Mouse (Mus musculus) brain, embryonic 18.5 days (tissue): Measurements from ENCODE around the gene Mxd1.

Experiments
- DNase-seq: peaks from one replicate; pipeline ENCODE4 v3.0.0-alpha.2; 2012; ENCODE audit warnings: low read depth, low spot score

The Mxd1 gene

GRCm38 (mm10) chr6:86668580-86669239, at the start of gene Mxd1:
TSS of gene Mxd1 (minus strand) at chr6:86669161.
- no peak for DNase-seq

- no peak for DNase-seq
These were observed 39.3 kb upstream of the Mxd1 start for GRCm38 (mm10) chr6:86708072-86708774.

- no peak for DNase-seq
These were observed 33.6 kb upstream of the Mxd1 start for GRCm38 (mm10) chr6:86702577-86702976.

- no peak for DNase-seq
These were observed 28.9 kb upstream of the Mxd1 start for GRCm38 (mm10) chr6:86697903-86698302.

GRCm38 (mm10) chr6:86696213-86696612, 27.3 kb upstream of the Mxd1 start:
- no peak for DNase-seq

- DNase-seq = no peak
These were observed 25.5 kb upstream of the Mxd1 start for GRCm38 (mm10) chr6:86694465-86694864.

GRCm38 (mm10) chr6:86689671-86690070, 20.7 kb upstream of the Mxd1 start:
- DNase-seq = no peak

- no peak for DNase-seq
These were observed 18.0 kb upstream of the Mxd1 start for GRCm38 (mm10) chr6:86686971-86687370.

GRCm38 (mm10) chr6:86684655-86685011, 15.7 kb upstream of the Mxd1 start:
- DNase-seq = no peak

GRCm38 (mm10) chr6:86683872-86684654, 15.1 kb upstream of the Mxd1 start, which contains the start of gene Snrnp27:
TSS of gene Snrnp27 (minus strand) at chr6:86684522.
- peak; percentile 75 for DNase-seq

GRCm38 (mm10) chr6:86681289-86681688, 12.3 kb upstream of the Mxd1 start:
- DNase-seq = no peak

- DNase-seq = no peak
These were observed 9.4 kb upstream of the Mxd1 start for GRCm38 (mm10) chr6:86678341-86678740.

GRCm38 (mm10) chr6:86670873-86671272, 1.9 kb upstream of the Mxd1 start:
- DNase-seq = peak; percentile 67

- peak; percentile 100 for DNase-seq
These were observed 323 bp upstream of the Mxd1 start for GRCm38 (mm10) chr6:86669240-86669727.

- no peak for DNase-seq
These were observed 1.9 kb downstream of the Mxd1 start for GRCm38 (mm10) chr6:86667061-86667460.

GRCm38 (mm10) chr6:86665560-86666307, 3.2 kb downstream of the Mxd1 start:
- no peak for DNase-seq

GRCm38 (mm10) chr6:86665076-86665475, 3.9 kb downstream of the Mxd1 start:
- DNase-seq = no peak

GRCm38 (mm10) chr6:86660161-86660877, 8.6 kb downstream of the Mxd1 start:
- no peak for DNase-seq

- DNase-seq = no peak
These were observed 10.5 kb downstream of the Mxd1 start for GRCm38 (mm10) chr6:86658501-86658900.

- no peak for DNase-seq
These were observed 14.6 kb downstream of the Mxd1 start for GRCm38 (mm10) chr6:86654270-86654916.
